Mouse (Mus musculus) testis, adult 2 months (tissue): ENCODE measurements around the gene Oprl1. TPM values are rescaled to one million over a fixed set of nuclear protein-coding genes. Genes with fewer than 3 reads are reported as not detected.
A peak's percentile ranks its signal among the peaks of the same experiment; 100 is the strongest.

Experiments used
- H3K27ac ChIP-seq: fragments of 200-500 bp; 2 replicates; pipeline ENCODE4 v1.5.1; 2012; ENCODE audit warnings: low read depth, low read length; ENCODE audit not compliant: control insufficient read depth, insufficient read depth
- H3K27me3 ChIP-seq: fragments of 200-500 bp; 2 replicates; pipeline ENCODE4 v1.6.1; 2012; ENCODE audit warnings: mild to moderate bottlenecking, low read length, moderate library complexity; ENCODE audit not compliant: control insufficient read depth, insufficient read depth
- H3K36me3 ChIP-seq: fragments of 200-500 bp; 2 replicates; pipeline ENCODE4 v1.6.1; 2012; ENCODE audit warnings: mild to moderate bottlenecking, low read length; ENCODE audit not compliant: control insufficient read depth, insufficient read depth
- H3K4me1 ChIP-seq: fragments of 200-500 bp; 2 replicates; pipeline ENCODE4 v1.6.1; 2012; ENCODE audit warnings: low read length; ENCODE audit not compliant: control insufficient read depth, insufficient read depth
- H3K4me3 ChIP-seq: fragments of 200-500 bp; 2 replicates; pipeline ENCODE4 v1.5.1; 2012; ENCODE audit warnings: low read depth, mild to moderate bottlenecking, low read length, moderate library complexity, mixed read lengths; ENCODE audit not compliant: control insufficient read depth
- CTCF ChIP-seq: fragments of 200-500 bp; IDR thresholded peaks from 2 replicates; pipeline ENCODE4 v1.5.1; 2012; ENCODE audit warnings: low read depth, mild to moderate bottlenecking, inconsistent platforms, low read length, moderate library complexity; ENCODE audit not compliant: control insufficient read depth, insufficient read depth, insufficient replicate concordance
- POLR2A ChIP-seq: fragments of 200-500 bp; IDR thresholded peaks from 2 replicates; pipeline ENCODE4 v1.6.1; 2012; ENCODE audit warnings: low read depth, mild to moderate bottlenecking, inconsistent platforms, low read length, moderate library complexity; ENCODE audit not compliant: control insufficient read depth
- polyA plus RNA-seq: library from polyadenylated mRNA; depleted of rRNA; stranded (reverse); fragments of >200 nt; gene quantifications from 2 replicates; pipeline ENCODE4 v1.2.3, GENCODE M21; 2012; rRNA removed

Gene Oprl1
- 5.4 and 5.9 TPM in 2 replicates for polyA plus RNA-seq

DNA sequence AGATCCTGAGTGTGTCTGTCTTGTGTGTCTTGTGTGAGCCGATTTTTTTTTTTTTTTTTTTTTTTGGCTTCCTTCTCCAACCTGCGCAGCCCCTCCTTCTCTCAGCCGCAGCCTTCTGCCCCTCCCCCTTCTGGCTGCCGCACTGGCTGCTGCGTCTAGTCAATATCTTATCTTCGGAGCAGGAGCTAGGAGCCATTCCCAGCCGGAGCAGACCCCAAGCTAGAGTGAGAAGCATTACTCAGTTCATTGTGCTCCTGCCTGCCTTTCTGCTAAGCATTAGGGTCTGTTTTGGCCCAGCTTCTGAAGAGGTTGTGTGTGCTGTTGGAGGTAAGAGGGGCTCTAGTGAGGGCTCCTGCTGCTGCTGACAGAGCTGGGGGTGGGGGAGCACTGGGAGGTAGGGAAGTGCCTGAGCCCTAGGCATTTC lies at the start of gene Oprl1:
Gene Oprl1, plus strand, starts transcription at position 114 of the 424 bp plus-strand sequence.
- Histone ChIP-seq H3K27me3 (no peaks in the 10 kb centered on the region), H3K4me3 (no peak within 1 kb of the TSS), H3K27ac (no peak within 1 kb of the TSS), H3K4me1 (peaks cover 5% of the 10 kb centered on the region), H3K36me3 (no peaks in the 10 kb centered on the region)
- TF ChIP-seq CTCF (no peak), POLR2A (no peak)

DNA sequence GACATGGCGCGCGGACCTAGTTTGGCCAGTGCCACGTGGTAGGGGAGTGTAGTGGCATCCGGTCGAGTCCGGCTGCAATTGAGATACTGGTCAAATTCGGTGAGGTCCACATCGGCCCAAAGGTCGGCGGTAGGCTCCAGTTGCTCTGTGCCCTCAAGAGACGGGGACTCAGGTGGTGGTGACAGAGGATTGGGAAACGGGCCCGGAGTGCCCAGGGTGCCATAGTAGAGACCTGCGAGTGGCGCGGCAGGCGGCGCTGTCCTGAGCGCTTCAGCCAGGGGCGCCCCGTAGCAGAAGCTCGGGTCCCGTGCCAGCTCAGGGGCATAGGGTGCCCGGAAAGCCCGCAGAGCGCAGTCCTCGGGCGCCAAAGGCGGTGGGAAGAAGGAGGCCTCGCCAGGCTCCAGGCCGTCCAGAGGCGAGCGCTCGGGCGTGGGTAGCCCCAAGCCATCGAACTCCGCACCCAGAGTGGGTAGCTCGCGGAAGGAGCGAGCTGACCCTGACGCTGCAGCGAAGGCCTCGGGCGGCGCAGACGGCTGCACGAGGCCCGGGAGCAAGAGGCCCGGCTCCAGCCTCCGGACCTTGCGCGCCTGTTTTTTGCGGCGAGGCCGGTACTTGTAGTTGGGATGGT lies 44.4 kb upstream of the Oprl1 start:
- no peak for TF ChIP-seq CTCF
- no peak overlapping the region for H3K27ac ChIP-seq
- peak overlapping the region; percentile 82 for H3K4me3 ChIP-seq
- no peaks in the 10 kb centered on the region for H3K36me3 ChIP-seq
- H3K27me3 ChIP-seq = no peaks in the 10 kb centered on the region
- peaks cover 28% of the 10 kb centered on the region for H3K4me1 ChIP-seq

GRCm38 (mm10) chr2:181670913-181671311 lies 43.9 kb upstream of the Oprl1 start:
- no peaks in the 10 kb centered on the region for H3K36me3 ChIP-seq
- H3K27ac ChIP-seq = no peak overlapping the region
- H3K4me3 ChIP-seq = peak overlapping the region; percentile 82
- TF ChIP-seq CTCF (no peak), POLR2A (no peak)
- peaks cover 32% of the 10 kb centered on the region for H3K4me1 ChIP-seq
- H3K27me3 ChIP-seq = no peaks in the 10 kb centered on the region

DNA sequence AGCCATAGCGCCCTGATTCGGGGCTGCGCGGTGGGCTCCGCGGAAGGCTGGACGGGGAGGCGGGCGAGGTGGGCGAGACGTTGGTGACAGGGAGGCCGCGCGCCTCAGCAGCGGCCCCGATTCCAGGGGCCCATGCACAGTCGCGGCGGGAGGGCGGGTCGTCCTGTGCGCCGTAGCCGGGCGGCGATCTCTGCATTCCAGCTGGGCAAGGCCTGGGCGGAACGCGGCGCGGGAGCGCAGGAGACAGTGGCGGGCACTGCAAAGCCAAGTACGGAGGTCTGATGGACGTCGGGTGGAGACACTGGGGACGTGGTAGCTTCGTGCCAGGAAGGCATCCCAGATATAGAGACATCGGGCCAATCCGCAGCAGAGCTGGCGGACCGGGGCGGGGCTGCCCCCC lies 43.5 kb upstream of the Oprl1 start, which contains the start of gene Sox18:
Gene Sox18, minus strand, starts transcription at position 315 of the 400 bp plus-strand sequence.
- Histone ChIP-seq H3K4me1 (peaks cover 32% of the 10 kb centered on the region), H3K27me3 (no peaks in the 10 kb centered on the region), H3K4me3 (peak within 1 kb of the TSS; percentile 82), H3K36me3 (no peaks in the 10 kb centered on the region), H3K27ac (no peak within 1 kb of the TSS)
- TF ChIP-seq POLR2A (no peak), CTCF (no peak)

- Histone ChIP-seq H3K36me3 (no peaks in the 10 kb centered on the region), H3K27me3 (no peaks in the 10 kb centered on the region), H3K4me3 (peak overlapping the region; percentile 82), H3K4me1 (peaks cover 32% of the 10 kb centered on the region), H3K27ac (no peak overlapping the region)
- TF ChIP-seq CTCF (no peak), POLR2A (no peak)
Measured at GRCm38 (mm10) chr2:181671984-181672383, 42.8 kb upstream of the Oprl1 start.

- 0 out of 2 replicates have a peak overlapping the region, but pooled peaks have one; percentile 18 for H3K27ac ChIP-seq
- peaks cover 32% of the 10 kb centered on the region for H3K4me1 ChIP-seq
- TF ChIP-seq CTCF = no peak
- TF ChIP-seq POLR2A = no peak
- H3K36me3 ChIP-seq = no peaks in the 10 kb centered on the region
- H3K4me3 ChIP-seq = no peak overlapping the region
- no peaks in the 10 kb centered on the region for H3K27me3 ChIP-seq
Measured at GRCm38 (mm10) chr2:181673501-181673900, 41.3 kb upstream of the Oprl1 start.

- Histone ChIP-seq H3K27ac (peak overlapping the region; percentile 94), H3K27me3 (no peaks in the 10 kb centered on the region), H3K36me3 (no peaks in the 10 kb centered on the region), H3K4me1 (peaks cover 34% of the 10 kb centered on the region), H3K4me3 (peak overlapping the region; percentile 80)
- TF ChIP-seq CTCF = no peak
- TF ChIP-seq POLR2A = no peak
Measured at GRCm38 (mm10) chr2:181674934-181675333, 39.9 kb upstream of the Oprl1 start.

GRCm38 (mm10) chr2:181675454-181675853 lies 39.4 kb upstream of the Oprl1 start:
- no peak for TF ChIP-seq CTCF
- peak; percentile 78 for TF ChIP-seq POLR2A
- Histone ChIP-seq H3K4me3 (peak overlapping the region; percentile 80), H3K36me3 (no peaks in the 10 kb centered on the region), H3K27ac (peak overlapping the region; percentile 94), H3K27me3 (no peaks in the 10 kb centered on the region), H3K4me1 (peaks cover 28% of the 10 kb centered on the region)
